Mouse (Mus musculus) erythroid progenitor cell, adult 5-6 weeks (primary cell): ENCODE data around the gene Vmn2r76. TPM values are rescaled to one million over a fixed set of nuclear protein-coding genes. Genes with fewer than 3 reads are reported as not detected.
"Not testable (repeated sequence)": the region's sequence is repeated elsewhere in the genome, so short reads cannot be mapped to it uniquely, and the experiment has no call there.

Source experiments
- ATAC-seq: replicated peaks from 2 replicates; pipeline ENCODE4 v1.8.0; 2016; ENCODE audit warnings: moderate number of reproducible peaks, mild to moderate bottlenecking, moderate TSS enrichment, inconsistent platforms; ENCODE audit not compliant: poor library complexity, low FRiP score, severe bottlenecking
- total RNA-seq, 2 experiments: library from RNA; stranded (forward) in 1 of 2; stranded (reverse) in 1 of 2; fragments of 150-400 nt in 1 of 2; fragments of 186-747, 209-891 nt in 1 of 2; gene quantifications; 2 replicates each; pipeline versions ENCODE4 v1.2.3 to v1.2.4; 2015 to 2017; ENCODE audit warnings: low replicate concordance in 2 of 2

The Vmn2r76 gene
- total RNA-seq (2015; ENCODE audit: low replicate concordance) (not detected in 2 replicates), total RNA-seq (2017; ENCODE audit: low replicate concordance) (not detected in 2 replicates)

DNA sequence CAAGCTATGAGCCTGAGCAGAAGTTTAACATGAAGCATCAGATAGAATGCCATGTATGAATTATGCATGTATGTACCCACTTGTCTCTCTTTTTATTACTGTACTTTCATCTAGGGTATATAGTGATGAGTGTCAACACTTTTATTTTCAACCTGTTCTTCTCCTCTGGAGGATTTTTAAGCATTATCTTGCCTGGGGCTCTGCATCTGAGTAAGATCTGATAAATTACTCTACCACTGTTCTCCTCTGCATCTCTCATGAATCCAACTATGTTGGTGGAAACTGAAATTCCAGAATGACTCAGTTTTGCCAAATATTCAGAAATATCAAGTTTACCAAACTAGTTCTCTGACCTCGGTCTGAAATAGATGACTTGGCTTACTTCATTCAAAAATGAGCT, at the start of gene Vmn2r76:
TSS of gene Vmn2r76 (minus strand) at position 101 of the 400 bp plus-strand sequence.
- ATAC-seq = no peak

DNA sequence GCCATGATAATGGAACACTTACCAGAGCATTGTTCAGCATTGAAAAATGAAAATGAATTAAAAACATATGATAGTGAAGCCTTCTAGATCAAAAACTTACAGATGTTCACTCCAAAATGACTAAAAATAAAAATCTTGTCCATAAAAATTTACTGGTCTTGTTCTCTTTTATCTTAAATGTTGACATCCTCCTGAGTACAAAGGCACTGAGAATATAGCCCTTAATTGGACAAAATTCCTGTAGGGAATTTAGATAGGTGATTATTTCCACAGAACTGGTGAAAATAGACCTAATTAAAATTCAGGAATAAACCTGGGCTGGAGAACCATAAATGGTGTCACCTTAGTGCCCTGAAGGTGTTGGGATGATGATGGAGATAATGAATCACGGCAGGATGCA, 31.0 kb upstream of the Vmn2r76 start, which contains the start of gene Olfr310:
TSS of gene Olfr310 (minus strand) at position 101 of the 400 bp plus-strand sequence.
- ATAC-seq = no peak

DNA sequence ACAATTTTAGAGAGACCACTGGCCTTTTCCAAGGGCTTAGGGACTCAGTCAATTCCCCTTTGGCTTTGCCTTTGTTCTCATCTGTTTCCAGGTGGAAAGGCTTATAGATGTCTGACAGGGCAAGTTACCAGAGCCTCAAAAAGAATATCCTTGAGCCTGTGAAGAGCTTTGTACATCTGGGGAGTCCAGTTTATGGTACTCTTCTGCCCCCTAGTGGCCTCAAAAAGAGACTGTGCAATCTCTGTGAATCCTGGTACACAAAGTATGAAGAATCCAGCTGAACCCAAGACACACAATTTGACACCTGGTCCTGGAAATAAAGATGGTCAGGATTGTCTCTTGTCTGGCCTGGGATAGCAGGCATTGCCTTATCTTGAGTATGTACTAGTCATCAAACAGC, 34.8 kb downstream of the Vmn2r76 start:
- no peak for ATAC-seq

GRCm38 (mm10) chr7:86171678-86172077, 74.4 kb downstream of the Vmn2r76 start, which contains the start of gene Vmn2r75:
TSS of gene Vmn2r75 (minus strand) at chr7:86171778.
- not testable (repeated sequence) for ATAC-seq

Other genes starting within 250 kb of the Vmn2r76 start
- not detected in 2 replicates for gene Vmn2r75, start 74.5 kb downstream of the Vmn2r76 start, total RNA-seq (2015; ENCODE audit: low replicate concordance)
- gene Vmn2r75, start 74.5 kb downstream of the Vmn2r76 start, total RNA-seq (2017; ENCODE audit: low replicate concordance) = not detected in 2 replicates
- not detected in 2 replicates for gene Olfr310, start 30.9 kb upstream of the Vmn2r76 start, total RNA-seq (2015; ENCODE audit: low replicate concordance)
- not detected in 2 replicates for gene Olfr310, start 30.9 kb upstream of the Vmn2r76 start, total RNA-seq (2017; ENCODE audit: low replicate concordance)
- gene Olfr309, start 67.4 kb upstream of the Vmn2r76 start, total RNA-seq (2015; ENCODE audit: low replicate concordance) = not detected in 2 replicates
- gene Olfr309, start 67.4 kb upstream of the Vmn2r76 start, total RNA-seq (2017; ENCODE audit: low replicate concordance) = not detected in 2 replicates
- gene Olfr308, start 79.3 kb upstream of the Vmn2r76 start, total RNA-seq (2015; ENCODE audit: low replicate concordance) = not detected in 2 replicates
- not detected in 2 replicates for gene Olfr308, start 79.3 kb upstream of the Vmn2r76 start, total RNA-seq (2017; ENCODE audit: low replicate concordance)
- gene Olfr307, start 91.3 kb upstream of the Vmn2r76 start, total RNA-seq (2015; ENCODE audit: low replicate concordance) = not detected in 2 replicates
- not detected in 2 replicates for gene Olfr307, start 91.3 kb upstream of the Vmn2r76 start, total RNA-seq (2017; ENCODE audit: low replicate concordance)
- gene Olfr305, start 120.6 kb upstream of the Vmn2r76 start, total RNA-seq (2015; ENCODE audit: low replicate concordance) = not detected in 2 replicates
- gene Olfr305, start 120.6 kb upstream of the Vmn2r76 start, total RNA-seq (2017; ENCODE audit: low replicate concordance) = not detected in 2 replicates
- not detected in 2 replicates for gene Olfr304, start 140.3 kb upstream of the Vmn2r76 start, total RNA-seq (2015; ENCODE audit: low replicate concordance)
- not detected in 2 replicates for gene Olfr304, start 140.3 kb upstream of the Vmn2r76 start, total RNA-seq (2017; ENCODE audit: low replicate concordance)
- gene Olfr303, start 151.5 kb upstream of the Vmn2r76 start, total RNA-seq (2015; ENCODE audit: low replicate concordance) = not detected in 2 replicates
- not detected in 2 replicates for gene Olfr303, start 151.5 kb upstream of the Vmn2r76 start, total RNA-seq (2017; ENCODE audit: low replicate concordance)
- gene Olfr301, start 157.5 kb upstream of the Vmn2r76 start, total RNA-seq (2015; ENCODE audit: low replicate concordance) = not detected in 2 replicates
- not detected in 2 replicates for gene Olfr301, start 157.5 kb upstream of the Vmn2r76 start, total RNA-seq (2017; ENCODE audit: low replicate concordance)
- not detected in 2 replicates for gene Olfr299, start 213.6 kb upstream of the Vmn2r76 start, total RNA-seq (2015; ENCODE audit: low replicate concordance)
- gene Olfr299, start 213.6 kb upstream of the Vmn2r76 start, total RNA-seq (2017; ENCODE audit: low replicate concordance) = not detected in 2 replicates
- not detected in 2 replicates for gene Olfr298, start 246.2 kb upstream of the Vmn2r76 start, total RNA-seq (2015; ENCODE audit: low replicate concordance)
- gene Olfr298, start 246.2 kb upstream of the Vmn2r76 start, total RNA-seq (2017; ENCODE audit: low replicate concordance) = not detected in 2 replicates